Mouse (Mus musculus) forebrain, embryonic 11.5 days (tissue): ENCODE results near the gene Tmem59l. TPM values are rescaled to one million over a fixed set of nuclear protein-coding genes. Genes with fewer than 3 reads are reported as not detected.

ENCODE experiments used
- ATAC-seq: fragments of 200-750 bp; cut with Nextera tagmentation; replicated peaks from 2 replicates; pipeline ENCODE4 v1.8.0; 2017; ENCODE audit warnings: moderate TSS enrichment; ENCODE audit not compliant: low FRiP score
- DNase-seq: peaks from one replicate; pipeline ENCODE4 v3.0.0-alpha.2; 2017; ENCODE audit warnings: low spot score
- H3K27ac ChIP-seq: fragments of 300-500 bp; sonication (generic); 2 replicates; pipeline ENCODE4 v1.5.1; 2014; ENCODE audit warnings: low read depth, low read length
- H3K27me3 ChIP-seq: fragments of 300-500 bp; sonication (generic); 2 replicates; pipeline ENCODE4 v1.6.1; 2014; ENCODE audit warnings: mild to moderate bottlenecking, low read length, mixed read lengths; ENCODE audit not compliant: control insufficient read depth, insufficient read depth
- H3K36me3 ChIP-seq: fragments of 300-500 bp; sonication (generic); 2 replicates; pipeline ENCODE4 v1.6.1; 2014; ENCODE audit warnings: mild to moderate bottlenecking, low read length, moderate library complexity, mixed read lengths; ENCODE audit not compliant: control insufficient read depth, insufficient read depth
- H3K4me1 ChIP-seq: fragments of 300-500 bp; sonication (generic); replicated peaks from 2 replicates; pipeline ENCODE4 v1.6.1; 2014; ENCODE audit warnings: low read length, mixed read lengths; ENCODE audit not compliant: control insufficient read depth, insufficient read depth
- H3K4me2 ChIP-seq: fragments of 300-500 bp; sonication (generic); 2 replicates; pipeline ENCODE4 v1.6.1; 2014; ENCODE audit warnings: low read depth, mild to moderate bottlenecking, low read length, moderate library complexity, mixed read lengths; ENCODE audit not compliant: severe bottlenecking
- H3K4me3 ChIP-seq: fragments of 300-500 bp; sonication (generic); 2 replicates; pipeline ENCODE4 v1.5.1; 2014; ENCODE audit warnings: low read depth, low read length
- H3K9ac ChIP-seq: fragments of 300-500 bp; sonication (generic); 2 replicates; pipeline ENCODE4 v1.6.1; 2014; ENCODE audit warnings: low read length
- H3K9me3 ChIP-seq: fragments of 300-500 bp; sonication (generic); 2 replicates; pipeline ENCODE4 v1.6.1; 2016; ENCODE audit warnings: low read length, mixed read lengths; ENCODE audit not compliant: control insufficient read depth
- WGBS: fragments of 180-500 bp; shearing (Covaris S2); extraction: QIAGEN DNeasy Blood & Tissue Kit; methylation state at CpG from one replicate; pipeline ENCODE4 v1.1.7; 2014; 5-methylcytosine and 5-hydroxymethylcytosine counted together
- polyA plus RNA-seq: library from polyadenylated mRNA; unstranded; fragments of >200 nt; fragmentation: Nextera tagmentation; extraction: Ambion mirVana; gene quantifications from 2 replicates; pipeline ENCODE4 v1.2.1, GENCODE M21; 2014

Tmem59l gene
- polyA plus RNA-seq, 1 experiment from 2014 or later: 10.4 TPM

DNA sequence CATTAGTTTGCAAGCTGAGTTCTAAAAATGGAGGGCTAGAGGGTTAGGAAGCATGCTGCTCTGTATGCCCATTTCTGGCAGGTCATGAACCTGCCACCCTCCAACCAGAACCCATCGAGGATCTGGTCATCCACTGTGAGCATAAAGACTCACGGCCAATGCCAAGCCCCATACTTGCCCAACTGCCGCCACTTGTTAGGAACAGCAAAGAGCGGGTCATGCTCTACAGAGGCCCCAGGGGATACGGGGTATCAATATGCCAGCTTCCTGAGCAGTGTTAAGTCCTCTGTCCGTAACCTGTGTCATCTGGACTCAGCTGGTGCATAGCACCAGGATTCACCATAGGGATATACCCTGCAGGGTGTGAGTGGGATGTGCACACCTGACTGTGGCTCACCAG is 23.0 kb downstream of the Tmem59l start:
- no peak for ATAC-seq
- no peaks in the 10 kb centered on the region for H3K36me3 ChIP-seq
- no peak overlapping the region for H3K4me3 ChIP-seq
- WGBS: 93% methylated on average over 6 of the region's 6 CpGs
- H3K9me3 ChIP-seq: no peaks in the 10 kb centered on the region
- no peaks in the 10 kb centered on the region for H3K4me1 ChIP-seq
- no peak for DNase-seq
- no peaks in the 10 kb centered on the region for H3K27me3 ChIP-seq
- H3K9ac ChIP-seq: no peak overlapping the region
- H3K27ac ChIP-seq: no peak overlapping the region
- no peak overlapping the region for H3K4me2 ChIP-seq

DNA sequence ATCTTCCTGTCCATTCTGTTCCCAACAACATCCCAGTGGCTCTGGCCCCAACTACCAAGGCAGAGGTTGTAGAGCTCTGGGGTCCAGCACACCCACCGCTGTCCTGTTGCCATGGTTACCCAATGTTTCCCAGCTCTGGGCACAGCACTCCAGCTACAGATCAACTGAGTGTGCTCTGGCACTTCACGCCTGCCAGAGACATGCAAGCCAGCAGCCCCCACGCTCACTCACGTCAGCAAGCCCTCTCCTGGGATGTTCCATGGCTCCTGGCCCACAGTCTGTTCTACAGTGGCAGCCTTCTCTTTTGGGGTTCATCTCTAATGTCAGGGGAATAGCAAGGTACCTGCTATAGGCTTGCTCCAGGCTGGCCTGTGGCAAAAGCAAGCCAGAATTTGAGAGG is 23.9 kb downstream of the Tmem59l start:
- Histone ChIP-seq H3K4me2 (no peak overlapping the region), H3K4me3 (no peak overlapping the region), H3K27ac (no peak overlapping the region), H3K9ac (no peak overlapping the region), H3K4me1 (no peaks in the 10 kb centered on the region), H3K27me3 (no peaks in the 10 kb centered on the region), H3K9me3 (no peaks in the 10 kb centered on the region), H3K36me3 (no peaks in the 10 kb centered on the region)
- ATAC-seq: no peak
- DNase-seq: no peak
- 80% methylated on average over 4 of the region's 4 CpGs for WGBS

DNA sequence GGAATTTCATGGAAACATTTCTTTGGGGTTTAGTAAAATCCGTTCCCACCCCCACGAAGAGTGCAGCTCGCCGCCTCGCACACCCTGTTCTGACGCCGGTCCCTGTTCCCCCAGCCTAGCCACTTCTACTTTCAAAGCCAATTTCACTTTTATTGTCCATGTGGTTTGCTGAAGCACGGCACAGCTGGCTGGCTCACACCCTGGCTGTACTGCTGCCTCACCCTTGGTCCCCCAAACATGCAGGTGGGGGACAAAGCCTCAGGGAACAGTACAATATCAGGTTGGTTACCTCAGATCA is 24.7 kb downstream of the Tmem59l start:
- H3K9me3 ChIP-seq: no peaks in the 10 kb centered on the region
- H3K4me3 ChIP-seq: no peak overlapping the region
- no peak overlapping the region for H3K4me2 ChIP-seq
- no peak overlapping the region for H3K9ac ChIP-seq
- no peaks in the 10 kb centered on the region for H3K4me1 ChIP-seq
- WGBS: 97% methylated on average over 8 of the region's 8 CpGs
- no peaks in the 10 kb centered on the region for H3K27me3 ChIP-seq
- no peak overlapping the region for H3K27ac ChIP-seq
- DNase-seq (no peak), ATAC-seq (no peak)
- H3K36me3 ChIP-seq: no peaks in the 10 kb centered on the region

DNA sequence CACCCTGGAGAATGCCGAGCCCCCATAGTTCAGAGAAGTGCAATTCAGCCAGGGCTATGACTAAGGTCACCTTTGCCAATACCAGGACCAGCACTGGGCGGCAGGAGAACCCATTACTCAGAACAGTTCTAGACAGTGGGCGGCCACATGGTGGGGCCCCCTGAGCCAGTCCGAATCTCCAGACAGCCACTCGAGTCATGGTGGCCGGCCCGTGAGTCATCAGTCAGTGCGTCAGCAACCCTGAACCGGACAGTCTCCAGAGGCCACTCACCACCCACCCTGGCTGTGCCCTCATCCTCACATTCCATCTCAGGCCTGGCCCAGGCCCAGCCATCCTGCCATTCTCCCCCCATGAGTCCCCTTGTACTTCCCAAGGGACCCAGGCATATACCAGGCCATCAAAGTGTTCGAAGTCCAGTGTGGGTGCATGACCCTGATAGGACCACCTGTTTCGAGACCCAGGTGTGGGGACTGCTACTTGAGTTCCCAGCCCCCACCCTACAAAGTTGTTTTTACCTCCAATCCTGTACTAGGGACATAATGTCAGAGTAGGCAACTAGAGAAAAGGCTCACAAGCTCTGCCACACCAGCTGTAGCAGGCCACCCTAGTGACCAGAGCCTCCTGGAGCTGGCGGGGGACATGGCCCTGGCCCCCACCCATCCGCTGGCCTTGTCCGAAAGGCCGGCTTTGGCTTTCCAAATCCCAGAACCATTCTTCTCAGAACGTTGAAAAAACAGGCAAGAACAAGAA is 25.2 kb downstream of the Tmem59l start:
- Histone ChIP-seq H3K36me3 (no peaks in the 10 kb centered on the region), H3K9me3 (no peaks in the 10 kb centered on the region), H3K9ac (no peak overlapping the region), H3K4me1 (no peaks in the 10 kb centered on the region), H3K27me3 (no peaks in the 10 kb centered on the region), H3K4me2 (no peak overlapping the region), H3K27ac (no peak overlapping the region), H3K4me3 (no peak overlapping the region)
- no peak for DNase-seq
- ATAC-seq: no peak
- WGBS: 90% methylated on average over 16 of the region's 16 CpGs

DNA sequence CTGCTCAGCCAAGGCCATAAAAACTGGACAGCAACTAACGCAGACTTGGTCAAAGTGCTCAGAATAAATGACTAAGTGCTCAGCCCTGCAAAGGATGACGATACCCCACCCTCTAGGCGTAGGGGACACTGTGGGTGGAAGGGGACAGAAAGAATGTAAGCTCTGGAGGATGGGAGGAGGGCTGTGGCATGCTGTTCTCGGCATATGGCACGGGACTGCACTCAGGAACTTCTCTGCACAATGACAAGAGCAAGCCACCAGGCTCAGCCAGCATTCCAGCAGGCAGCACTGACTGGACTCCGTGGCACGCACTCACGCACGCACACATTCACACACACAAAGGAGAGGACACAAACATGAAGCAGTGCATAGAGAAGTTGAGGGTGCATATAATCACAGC is 26.6 kb downstream of the Tmem59l start:
- no peak for DNase-seq
- Histone ChIP-seq H3K4me2 (no peak overlapping the region), H3K4me3 (no peak overlapping the region), H3K27ac (no peak overlapping the region), H3K9me3 (no peaks in the 10 kb centered on the region), H3K4me1 (no peaks in the 10 kb centered on the region), H3K9ac (no peak overlapping the region), H3K27me3 (no peaks in the 10 kb centered on the region), H3K36me3 (no peaks in the 10 kb centered on the region)
- WGBS: 84% methylated on average over 9 of the region's 9 CpGs
- ATAC-seq: no peak

DNA sequence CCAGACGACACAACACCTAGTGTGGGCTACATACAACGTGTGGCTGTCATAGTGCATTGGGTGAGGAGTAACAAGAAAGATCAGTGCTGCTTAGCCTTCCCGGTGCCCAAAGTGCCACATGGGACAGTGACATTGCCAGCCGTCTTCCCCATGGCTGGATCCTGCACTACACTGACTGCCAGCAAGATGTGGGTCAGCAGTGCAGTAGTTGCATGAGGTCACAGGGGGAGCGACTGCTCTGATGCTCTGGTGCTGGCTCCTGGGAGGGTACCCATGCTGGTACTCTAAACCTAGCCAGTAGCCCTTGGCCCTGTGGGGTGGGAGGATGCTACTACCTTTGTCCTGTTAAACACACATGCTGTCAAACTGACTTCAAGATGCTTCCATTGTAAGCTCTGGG is 27.0 kb downstream of the Tmem59l start:
- no peaks in the 10 kb centered on the region for H3K9me3 ChIP-seq
- 95% methylated on average over 5 of the region's 5 CpGs for WGBS
- H3K27ac ChIP-seq: no peak overlapping the region
- DNase-seq (no peak), ATAC-seq (no peak)
- H3K4me2 ChIP-seq: no peak overlapping the region
- no peaks in the 10 kb centered on the region for H3K36me3 ChIP-seq
- no peak overlapping the region for H3K4me3 ChIP-seq
- H3K4me1 ChIP-seq: no peaks in the 10 kb centered on the region
- H3K9ac ChIP-seq: no peak overlapping the region
- H3K27me3 ChIP-seq: no peaks in the 10 kb centered on the region

DNA sequence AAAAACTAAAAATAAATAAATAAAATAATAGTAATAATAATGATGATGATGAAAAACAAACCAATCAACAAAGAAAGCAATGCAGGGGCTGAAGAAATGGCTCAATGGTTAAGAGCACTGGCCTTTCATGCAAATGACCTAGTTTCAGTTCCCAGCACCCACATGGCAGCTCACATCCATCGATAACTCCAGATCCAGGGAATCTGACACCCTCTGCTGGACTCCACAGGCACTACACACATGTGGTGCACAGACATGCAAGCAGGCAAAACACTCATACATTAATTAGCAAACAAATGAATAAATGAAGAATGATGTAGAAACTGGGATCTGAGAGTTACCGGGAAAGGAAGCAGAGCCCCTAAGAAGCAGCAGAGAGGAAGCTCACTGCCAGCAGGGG is 27.5 kb downstream of the Tmem59l start:
- Histone ChIP-seq H3K4me3 (no peak overlapping the region), H3K36me3 (no peaks in the 10 kb centered on the region)
- WGBS: 95% methylated on average over 2 of the region's 2 CpGs

DNA sequence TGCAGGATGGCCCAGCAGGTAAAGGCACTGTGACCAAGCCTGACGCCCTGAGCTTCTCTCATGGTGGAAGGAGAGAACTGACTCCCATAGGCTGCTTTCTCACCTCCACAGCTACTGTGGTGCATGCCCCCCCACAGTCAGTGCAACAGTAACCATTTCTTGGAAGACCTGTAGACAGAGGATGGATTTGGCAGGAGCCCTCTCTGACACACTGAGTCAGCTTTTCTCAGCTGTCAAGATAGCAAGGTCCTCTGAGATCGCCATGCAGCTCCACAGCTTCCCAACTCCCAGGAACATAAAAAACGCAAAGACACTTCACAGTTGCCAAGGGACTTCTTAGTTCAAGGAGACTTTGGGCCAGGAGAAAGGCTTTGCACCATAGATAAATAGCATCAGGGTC is 28.7 kb downstream of the Tmem59l start:
- no peak overlapping the region for H3K4me2 ChIP-seq
- no peak for ATAC-seq
- H3K4me3 ChIP-seq: no peak overlapping the region
- DNase-seq: no peak
- no peaks in the 10 kb centered on the region for H3K36me3 ChIP-seq
- no peaks in the 10 kb centered on the region for H3K4me1 ChIP-seq
- no peak overlapping the region for H3K9ac ChIP-seq
- H3K9me3 ChIP-seq: no peaks in the 10 kb centered on the region
- no peak overlapping the region for H3K27ac ChIP-seq
- H3K27me3 ChIP-seq: no peaks in the 10 kb centered on the region
- 82% methylated on average over 3 of the region's 3 CpGs for WGBS

More for the DNA sequence above, 27.5 kb downstream of the Tmem59l start:
- no peak overlapping the region for H3K27ac ChIP-seq
- H3K9ac ChIP-seq: no peak overlapping the region
- H3K4me2 ChIP-seq: no peak overlapping the region
- ATAC-seq (no peak), DNase-seq (no peak)
- H3K9me3 ChIP-seq: no peaks in the 10 kb centered on the region
- no peaks in the 10 kb centered on the region for H3K4me1 ChIP-seq
- no peaks in the 10 kb centered on the region for H3K27me3 ChIP-seq

DNA sequence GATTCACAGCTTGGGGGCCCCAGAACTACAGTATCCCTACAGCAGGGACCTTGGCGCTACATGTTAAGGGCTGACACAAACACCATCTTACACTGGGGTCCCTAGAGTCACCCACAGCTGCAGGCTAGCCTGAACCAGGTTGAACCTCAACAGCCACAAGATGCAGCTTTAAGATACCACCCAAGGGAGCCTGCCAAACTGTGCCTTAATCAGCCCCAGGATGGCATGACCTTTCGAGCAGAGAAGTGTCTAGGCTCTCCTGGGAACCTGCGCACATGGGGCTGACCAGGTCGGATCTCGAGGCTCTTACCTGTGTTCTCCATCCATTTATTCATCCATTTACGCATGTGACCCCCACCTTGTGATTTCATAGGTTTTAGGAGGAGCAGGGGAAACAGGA is 29.3 kb downstream of the Tmem59l start:
- ATAC-seq (no peak), DNase-seq (no peak)
- Histone ChIP-seq H3K9me3 (no peaks in the 10 kb centered on the region), H3K4me3 (no peak overlapping the region), H3K27ac (no peak overlapping the region), H3K9ac (no peak overlapping the region), H3K27me3 (no peaks in the 10 kb centered on the region), H3K36me3 (no peaks in the 10 kb centered on the region), H3K4me1 (no peaks in the 10 kb centered on the region), H3K4me2 (no peak overlapping the region)
- 91% methylated on average over 6 of the region's 6 CpGs for WGBS
